Mouse (Mus musculus): ENCODE data around the gene Ddah1. TPM values are rescaled to one million over a fixed set of nuclear protein-coding genes. Genes with fewer than 3 reads are reported as not detected.

Ddah1 gene
- polyA plus RNA-seq, 1 experiment from 2014 or later = 85.9 TPM

- H3K27me3 ChIP-seq = peaks cover 4% of the 10 kb centered on the region; the same call in 1 of the 2 replicates
- peak overlapping the region; percentile 83 for H3K4me3 ChIP-seq (replicated peaks)
- no peak for ATAC-seq (ENCODE audit: low FRiP score)
- H3K4me1 ChIP-seq = peaks cover 14% of the 10 kb centered on the region
- H3K27ac ChIP-seq = no peak overlapping the region
- no peaks in the 10 kb centered on the region for H3K9me3 ChIP-seq
- peaks cover 8% of the 10 kb centered on the region for H3K36me3 ChIP-seq (replicated peaks)
- peak overlapping the region; percentile 75 for H3K4me2 ChIP-seq
- 76% methylated on average over 5 of the region's 5 CpGs for WGBS
- H3K9ac ChIP-seq = no peak overlapping the region
These were observed 167.0 kb downstream of the Ddah1 start for GRCm38 (mm10) chr3:145925506-145925905.

GRCm38 (mm10) chr3:145929525-145930400, 171.3 kb downstream of the Ddah1 start:
- Histone ChIP-seq H3K4me1 (peaks cover 14% of the 10 kb centered on the region), H3K9me3 (no peaks in the 10 kb centered on the region), H3K9ac (no peak overlapping the region), H3K4me2 (no peak overlapping the region), H3K36me3 (replicated peaks) (peaks cover 38% of the 10 kb centered on the region), H3K4me3 (replicated peaks) (no peak overlapping the region), H3K27me3 (no peaks in the 10 kb centered on the region), H3K27ac (no peak overlapping the region)
- 72% methylated on average over 7 of the region's 7 CpGs for WGBS
- ATAC-seq (ENCODE audit: low FRiP score) = no peak

GRCm38 (mm10) chr3:145933845-145934244, 175.4 kb downstream of the Ddah1 start:
- 92% methylated on average over 9 of the region's 9 CpGs for WGBS
- H3K27ac ChIP-seq = no peak overlapping the region
- peaks cover 32% of the 10 kb centered on the region for H3K36me3 ChIP-seq (replicated peaks)
- no peak overlapping the region for H3K4me2 ChIP-seq
- H3K9me3 ChIP-seq = no peaks in the 10 kb centered on the region
- H3K27me3 ChIP-seq = no peaks in the 10 kb centered on the region
- no peak overlapping the region for H3K9ac ChIP-seq
- no peak for ATAC-seq (ENCODE audit: low FRiP score)
- H3K4me1 ChIP-seq = peaks cover 11% of the 10 kb centered on the region
- no peak overlapping the region for H3K4me3 ChIP-seq (replicated peaks)

- WGBS = 2% methylated on average over 54 of the region's 70 CpGs
- Histone ChIP-seq H3K4me2 (peak within 1 kb of the TSS; percentile 64), H3K27ac (peak within 1 kb of the TSS; percentile 80)
These were observed 179.3 kb downstream of the Ddah1 start, which contains the start of gene 2410004B18Rik for GRCm38 (mm10) chr3:145937505-145938404. 2410004B18Rik (plus strand) TSS chr3:145938014.

GRCm38 (mm10) chr3:145938405-145939349, 180.2 kb downstream of the Ddah1 start:
- WGBS = 26% methylated on average over 37 of the region's 50 CpGs
- H3K4me3 ChIP-seq (replicated peaks) = peak overlapping the region; percentile 94
- peaks cover 21% of the 10 kb centered on the region for H3K4me1 ChIP-seq
- H3K36me3 ChIP-seq (replicated peaks) = peaks cover 24% of the 10 kb centered on the region
- H3K27ac ChIP-seq = peak overlapping the region; percentile 80
- H3K9me3 ChIP-seq = no peaks in the 10 kb centered on the region
- no peaks in the 10 kb centered on the region for H3K27me3 ChIP-seq
- peak overlapping the region; percentile 64 for H3K4me2 ChIP-seq
- peak; percentile 27 for ATAC-seq (ENCODE audit: low FRiP score)
- H3K9ac ChIP-seq = peak overlapping the region; percentile 93

More at GRCm38 (mm10) chr3:145937505-145938404, 179.3 kb downstream of the Ddah1 start, which contains the start of gene 2410004B18Rik:
- Histone ChIP-seq H3K36me3 (replicated peaks) (peaks cover 30% of the 10 kb centered on the region), H3K9me3 (no peaks in the 10 kb centered on the region), H3K27me3 (no peaks in the 10 kb centered on the region), H3K9ac (peak within 1 kb of the TSS; percentile 93), H3K4me1 (peaks cover 21% of the 10 kb centered on the region), H3K4me3 (replicated peaks) (peak within 1 kb of the TSS; percentile 94)
- peak; percentile 96 for ATAC-seq (ENCODE audit: low FRiP score)

- Histone ChIP-seq H3K4me2 (peak overlapping the region; percentile 64), H3K4me1 (peaks cover 21% of the 10 kb centered on the region), H3K9me3 (no peaks in the 10 kb centered on the region), H3K4me3 (replicated peaks) (peak overlapping the region; percentile 94), H3K27ac (no peak overlapping the region), H3K36me3 (replicated peaks) (peaks cover 27% of the 10 kb centered on the region), H3K27me3 (no peaks in the 10 kb centered on the region), H3K9ac (peak overlapping the region; percentile 93; the same call in 1 of the 2 replicates)
- ATAC-seq (ENCODE audit: low FRiP score) = no peak
- 89% methylated on average over 12 of the region's 12 CpGs for WGBS
These were observed 180.9 kb downstream of the Ddah1 start for GRCm38 (mm10) chr3:145939402-145939801.

- WGBS = 89% methylated on average over 4 of the region's 4 CpGs
- H3K4me3 ChIP-seq (replicated peaks) = no peak overlapping the region
- peaks cover 21% of the 10 kb centered on the region for H3K4me1 ChIP-seq
- no peaks in the 10 kb centered on the region for H3K27me3 ChIP-seq
- peaks cover 32% of the 10 kb centered on the region for H3K36me3 ChIP-seq (replicated peaks)
- no peaks in the 10 kb centered on the region for H3K9me3 ChIP-seq
- no peak overlapping the region for H3K27ac ChIP-seq
- H3K9ac ChIP-seq = no peak overlapping the region
- 0 out of 2 replicates have a peak overlapping the region, but pooled peaks have one; percentile 64 for H3K4me2 ChIP-seq
- no peak for ATAC-seq (ENCODE audit: low FRiP score)
These were observed 181.5 kb downstream of the Ddah1 start for GRCm38 (mm10) chr3:145939971-145940370.

GRCm38 (mm10) chr3:145941971-145942370, 183.5 kb downstream of the Ddah1 start:
- no peaks in the 10 kb centered on the region for H3K9me3 ChIP-seq
- ATAC-seq (ENCODE audit: low FRiP score) = no peak
- H3K4me2 ChIP-seq = no peak overlapping the region
- H3K36me3 ChIP-seq (replicated peaks) = peaks cover 36% of the 10 kb centered on the region
- no peak overlapping the region for H3K9ac ChIP-seq
- H3K4me3 ChIP-seq (replicated peaks) = no peak overlapping the region
- H3K27ac ChIP-seq = no peak overlapping the region
- H3K4me1 ChIP-seq = peaks cover 21% of the 10 kb centered on the region
- WGBS = 21% methylated on average over 3 of the region's 3 CpGs
- H3K27me3 ChIP-seq = no peaks in the 10 kb centered on the region

Other genes with a start within 250 kb of the Ddah1 start
- 43.0 TPM in 2 replicates for gene Znhit6, start 182.5 kb upstream of the Ddah1 start, polyA plus RNA-seq (2016; fragmentation: Nextera tagmentation; extraction: Ambion mirVana)
- gene Ccn1, start 108.7 kb upstream of the Ddah1 start, polyA plus RNA-seq (2016; fragmentation: Nextera tagmentation; extraction: Ambion mirVana) = 43.9 and 44.1 TPM in 2 replicates
- gene Bcl10, start 164.1 kb downstream of the Ddah1 start, polyA plus RNA-seq (2016; fragmentation: Nextera tagmentation; extraction: Ambion mirVana) = 50.7 and 50.8 TPM in 2 replicates
- 63.0 and 64.4 TPM in 2 replicates for gene 2410004B18Rik, start 179.3 kb downstream of the Ddah1 start, polyA plus RNA-seq (2016; fragmentation: Nextera tagmentation; extraction: Ambion mirVana)
- 0.97 and 1.5 TPM in 2 replicates for gene Syde2, start 229.2 kb downstream of the Ddah1 start, polyA plus RNA-seq (2016; fragmentation: Nextera tagmentation; extraction: Ambion mirVana)